Mouse (Mus musculus): ENCODE results near the gene Atp6v0c.

- TF ChIP-seq CTCF (IDR thresholded peaks at IDR 0.05; ENCODE audit: low read depth), result no peak
- TF ChIP-seq EP300 (IDR thresholded peaks at IDR 0.05; ENCODE audit: low read depth), result no peak
Observed at GRCm38 (mm10) chr17:24199741-24200140, 30.2 kb upstream of the Atp6v0c start.

Data from liver, embryonic 14.5 days (tissue).